Mouse (Mus musculus): ENCODE measurements around the gene Cyp3a13. TPM values are rescaled to one million over a fixed set of nuclear protein-coding genes. Genes with fewer than 3 reads are reported as not detected.
"Not testable (repeated sequence)": the region's sequence is repeated elsewhere in the genome, so short reads cannot be mapped to it uniquely, and the experiment has no call there.

Cyp3a13 gene
- polyA plus RNA-seq, 1 experiment: not detected

- no peaks in the 10 kb centered on the region for H3K4me1 ChIP-seq (ENCODE audit: control insufficient read depth, insufficient read depth, low read length)
- H3K4me3 ChIP-seq (ENCODE audit: insufficient read depth, low read length): no peak overlapping the region
- TF ChIP-seq CTCF (IDR thresholded peaks at IDR 0.05; ENCODE audit: borderline replicate concordance, insufficient read depth, low read length): no peak
- no peak for TF ChIP-seq POLR2A (IDR thresholded peaks at IDR 0.05; ENCODE audit: low read depth, low read length)
- no peak overlapping the region for H3K27ac ChIP-seq (ENCODE audit: insufficient read depth, low read length)
These were observed 38.5 kb downstream of the Cyp3a13 start for GRCm38 (mm10) chr5:137882922-137883321.

- TF ChIP-seq CTCF (IDR thresholded peaks at IDR 0.05; ENCODE audit: borderline replicate concordance, insufficient read depth, low read length): no peak
- Histone ChIP-seq H3K4me1 (ENCODE audit: control insufficient read depth, insufficient read depth, low read length) (no peaks in the 10 kb centered on the region), H3K27ac (ENCODE audit: insufficient read depth, low read length) (no peak overlapping the region), H3K4me3 (ENCODE audit: insufficient read depth, low read length) (no peak overlapping the region)
These were observed 43.6 kb downstream of the Cyp3a13 start for GRCm38 (mm10) chr5:137877860-137878259.

GRCm38 (mm10) chr5:137875054-137875453 is 46.4 kb downstream of the Cyp3a13 start:
- no peak overlapping the region for H3K27ac ChIP-seq (ENCODE audit: insufficient read depth, low read length)
- no peaks in the 10 kb centered on the region for H3K4me1 ChIP-seq (ENCODE audit: control insufficient read depth, insufficient read depth, low read length)
- no peak for TF ChIP-seq POLR2A (IDR thresholded peaks at IDR 0.05; ENCODE audit: low read depth, low read length)
- no peak for TF ChIP-seq CTCF (IDR thresholded peaks at IDR 0.05; ENCODE audit: borderline replicate concordance, insufficient read depth, low read length)
- H3K4me3 ChIP-seq (ENCODE audit: insufficient read depth, low read length): no peak overlapping the region

GRCm38 (mm10) chr5:137872381-137872702 is 49.1 kb downstream of the Cyp3a13 start:
- H3K27ac ChIP-seq (ENCODE audit: insufficient read depth, low read length); H3K4me3 ChIP-seq (ENCODE audit: insufficient read depth, low read length); H3K4me1 ChIP-seq (ENCODE audit: control insufficient read depth, insufficient read depth, low read length): not testable (repeated sequence)

GRCm38 (mm10) chr5:137871644-137872380 is 49.6 kb downstream of the Cyp3a13 start, which contains the start of gene Pilrb2:
Gene Pilrb2, minus strand, starts transcription at chr5:137871815.
- not testable (repeated sequence) for H3K27ac ChIP-seq (ENCODE audit: insufficient read depth, low read length); H3K4me1 ChIP-seq (ENCODE audit: control insufficient read depth, insufficient read depth, low read length); H3K4me3 ChIP-seq (ENCODE audit: insufficient read depth, low read length)

- H3K4me1 ChIP-seq (ENCODE audit: control insufficient read depth, insufficient read depth, low read length); H3K4me3 ChIP-seq (ENCODE audit: insufficient read depth, low read length); H3K27ac ChIP-seq (ENCODE audit: insufficient read depth, low read length): not testable (repeated sequence)
These were observed 52.8 kb downstream of the Cyp3a13 start for GRCm38 (mm10) chr5:137868600-137868999.

- H3K27ac ChIP-seq (ENCODE audit: insufficient read depth, low read length); H3K4me3 ChIP-seq (ENCODE audit: insufficient read depth, low read length); H3K4me1 ChIP-seq (ENCODE audit: control insufficient read depth, insufficient read depth, low read length): not testable (repeated sequence)
These were observed 57.4 kb downstream of the Cyp3a13 start for GRCm38 (mm10) chr5:137864008-137864407.

- H3K4me3 ChIP-seq (ENCODE audit: insufficient read depth, low read length); H3K4me1 ChIP-seq (ENCODE audit: control insufficient read depth, insufficient read depth, low read length); H3K27ac ChIP-seq (ENCODE audit: insufficient read depth, low read length): not testable (repeated sequence)
These were observed 63.3 kb downstream of the Cyp3a13 start, which contains the start of gene Pilrb1 for GRCm38 (mm10) chr5:137857960-137858710. Gene Pilrb1, minus strand, starts transcription at chr5:137858106.

- not testable (repeated sequence) for H3K4me3 ChIP-seq (ENCODE audit: insufficient read depth, low read length); H3K27ac ChIP-seq (ENCODE audit: insufficient read depth, low read length); H3K4me1 ChIP-seq (ENCODE audit: control insufficient read depth, insufficient read depth, low read length)
These were observed 64.5 kb downstream of the Cyp3a13 start for GRCm38 (mm10) chr5:137856870-137857269.

- not testable (repeated sequence) for H3K4me1 ChIP-seq (ENCODE audit: control insufficient read depth, insufficient read depth, low read length); H3K4me3 ChIP-seq (ENCODE audit: insufficient read depth, low read length); H3K27ac ChIP-seq (ENCODE audit: insufficient read depth, low read length)
These were observed 66.5 kb downstream of the Cyp3a13 start for GRCm38 (mm10) chr5:137854907-137855306.

- H3K4me3 ChIP-seq (ENCODE audit: insufficient read depth, low read length); H3K27ac ChIP-seq (ENCODE audit: insufficient read depth, low read length); H3K4me1 ChIP-seq (ENCODE audit: control insufficient read depth, insufficient read depth, low read length): not testable (repeated sequence)
These were observed 71.1 kb downstream of the Cyp3a13 start for GRCm38 (mm10) chr5:137850313-137850712.

Other genes starting within 250 kb of the Cyp3a13 start
- 15.1 and 22.0 TPM in 2 replicates for gene Agfg2, start 236.9 kb downstream of the Cyp3a13 start, polyA plus RNA-seq (2011; ENCODE audit: insufficient read length, low read depth, missing spikeins)
- 5.7 and 7.0 TPM in 2 replicates for gene Nyap1, start 180.0 kb downstream of the Cyp3a13 start, polyA plus RNA-seq (2011; ENCODE audit: insufficient read length, low read depth, missing spikeins)
- 66.6 and 71.5 TPM in 2 replicates for gene Tsc22d4, start 175.9 kb downstream of the Cyp3a13 start, polyA plus RNA-seq (2011; ENCODE audit: insufficient read length, low read depth, missing spikeins)
- 11.5 and 14.6 TPM in 2 replicates for gene Ppp1r35, start 142.8 kb downstream of the Cyp3a13 start, polyA plus RNA-seq (2011; ENCODE audit: insufficient read length, low read depth, missing spikeins)
- gene Mepce, start 134.0 kb downstream of the Cyp3a13 start, polyA plus RNA-seq (2011; ENCODE audit: insufficient read length, low read depth, missing spikeins): 27.7 and 34.8 TPM in 2 replicates
- gene Zcwpw1, start 133.8 kb downstream of the Cyp3a13 start, polyA plus RNA-seq (2011; ENCODE audit: insufficient read length, low read depth, missing spikeins): 3.5 and 7.1 TPM in 2 replicates
- 0.53 TPM in 1 of 2 replicates, not detected in the other for gene Pilra, start 85.3 kb downstream of the Cyp3a13 start, polyA plus RNA-seq (2011; ENCODE audit: insufficient read length, low read depth, missing spikeins)
- not detected in 2 replicates for gene Pilrb1, start 63.5 kb downstream of the Cyp3a13 start, polyA plus RNA-seq (2011; ENCODE audit: insufficient read length, low read depth, missing spikeins)
- gene Pilrb2, start 49.8 kb downstream of the Cyp3a13 start, polyA plus RNA-seq (2011; ENCODE audit: insufficient read length, low read depth, missing spikeins): not detected in 2 replicates
- 0.18 TPM in 1 of 2 replicates, not detected in the other for gene Gjc3, start 41.5 kb upstream of the Cyp3a13 start, polyA plus RNA-seq (2011; ENCODE audit: insufficient read length, low read depth, missing spikeins)
- gene Azgp1, start 59.9 kb upstream of the Cyp3a13 start, polyA plus RNA-seq (2011; ENCODE audit: insufficient read length, low read depth, missing spikeins): not detected in 2 replicates
- gene Smok3a, start 99.6 kb upstream of the Cyp3a13 start, polyA plus RNA-seq (2011; ENCODE audit: insufficient read length, low read depth, missing spikeins): not detected in 2 replicates
- gene Smok3b, start 99.8 kb upstream of the Cyp3a13 start, polyA plus RNA-seq (2011; ENCODE audit: insufficient read length, low read depth, missing spikeins): not detected in 2 replicates
- not detected in 2 replicates for gene Smok3c, start 131.6 kb upstream of the Cyp3a13 start, polyA plus RNA-seq (2011; ENCODE audit: insufficient read length, low read depth, missing spikeins)
- gene Zkscan1, start 163.5 kb upstream of the Cyp3a13 start, polyA plus RNA-seq (2011; ENCODE audit: insufficient read length, low read depth, missing spikeins): 24.1 and 25.2 TPM in 2 replicates
- gene Zscan21, start 195.3 kb upstream of the Cyp3a13 start, polyA plus RNA-seq (2011; ENCODE audit: insufficient read length, low read depth, missing spikeins): 15.0 and 22.2 TPM in 2 replicates
- gene Zfp113, start 234.1 kb upstream of the Cyp3a13 start, polyA plus RNA-seq (2011; ENCODE audit: insufficient read length, low read depth, missing spikeins): 11.9 and 13.2 TPM in 2 replicates
- 162 and 184 TPM in 2 replicates for gene Cops6, start 239.5 kb upstream of the Cyp3a13 start, polyA plus RNA-seq (2011; ENCODE audit: insufficient read length, low read depth, missing spikeins)

Measured in embryonic fibroblast, embryonic 13.5 days (primary cell).